Mouse (Mus musculus) adrenal gland, adult 18-20 months (tissue): ENCODE measurements around the gene Stox1. TPM values are rescaled to one million over a fixed set of nuclear protein-coding genes. Genes with fewer than 3 reads are reported as not detected.
A peak's percentile ranks its signal among the peaks of the same experiment; 100 is the strongest.
"Not testable (repeated sequence)": the region's sequence is repeated elsewhere in the genome, so short reads cannot be mapped to it uniquely, and the experiment has no call there.

ENCODE experiments used
- DNase-seq, 2 experiments: peaks; one replicate each; pipeline ENCODE4 v3.0.0; 2021 to 2022; ENCODE audit warnings: low spot score in 2 of 2
- long read RNA-seq, 2 experiments: library from polyadenylated mRNA; stranded (forward); transcript quantifications; one replicate each; pipeline ENCODE4 v2.0.0; 2021
- total RNA-seq, 2 experiments: library from RNA; stranded (reverse); gene quantifications; 1 replicate in 1 of 2; 2 replicates in 1 of 2; pipeline ENCODE4 v1.2.3; 2021

The Stox1 gene
- total RNA-seq, result 1 to 10 TPM in 1 of 2 experiments, under 1 TPM in 1; 0.54 to 1.1 TPM
- long read RNA-seq, experiment 1, partial matches to known transcripts, result 0 of 1 reads
- long read RNA-seq, experiment 1, other reads (novel, unspliced or antisense), result 1 of 1 reads
- long read RNA-seq, experiment 2, result 0 reads

GRCm38 (mm10) chr10:62725771-62726687 is at the start of gene Stox1:
TSS of gene Stox1 (minus strand) at chr10:62726128.
- peak; percentile 29 to 67 for DNase-seq

- no peak for DNase-seq
Observed at GRCm38 (mm10) chr10:62750781-62751180, 24.9 kb upstream of the Stox1 start.

GRCm38 (mm10) chr10:62739961-62740737 is 14.2 kb upstream of the Stox1 start:
- DNase-seq, result no peak

- no peak for DNase-seq
Observed at GRCm38 (mm10) chr10:62736965-62737688, 11.2 kb upstream of the Stox1 start.

- DNase-seq, result no peak
Observed at GRCm38 (mm10) chr10:62730826-62731225, 4.9 kb upstream of the Stox1 start.

GRCm38 (mm10) chr10:62724936-62725335 is 992 bp downstream of the Stox1 start:
- no peak for DNase-seq

- DNase-seq, result no peak
Observed at GRCm38 (mm10) chr10:62722701-62723100, 3.2 kb downstream of the Stox1 start.

- not testable (repeated sequence) for DNase-seq
Observed at GRCm38 (mm10) chr10:62720574-62720973, 5.4 kb downstream of the Stox1 start.

- no peak for DNase-seq
Observed at GRCm38 (mm10) chr10:62713457-62713856, 12.5 kb downstream of the Stox1 start.

- DNase-seq, result no peak
Observed at GRCm38 (mm10) chr10:62703579-62703978, 22.3 kb downstream of the Stox1 start.

- DNase-seq, result no peak
Observed at GRCm38 (mm10) chr10:62702436-62702835, 23.5 kb downstream of the Stox1 start.

GRCm38 (mm10) chr10:62692771-62693170 is 33.2 kb downstream of the Stox1 start:
- no peak for DNase-seq

- no peak for DNase-seq
Observed at GRCm38 (mm10) chr10:62692244-62692643, 33.7 kb downstream of the Stox1 start.

GRCm38 (mm10) chr10:62687032-62687674 is 38.8 kb downstream of the Stox1 start:
- no peak for DNase-seq

- DNase-seq, result peak in 1 of 2 experiments; percentile 37
Observed at GRCm38 (mm10) chr10:62683043-62683442, 42.9 kb downstream of the Stox1 start.

- DNase-seq, result no peak
Observed at GRCm38 (mm10) chr10:62679833-62680232, 46.1 kb downstream of the Stox1 start.

- no peak for DNase-seq
Observed at GRCm38 (mm10) chr10:62677329-62677728, 48.6 kb downstream of the Stox1 start.

- DNase-seq, result no peak
Observed at GRCm38 (mm10) chr10:62676196-62676595, 49.7 kb downstream of the Stox1 start.

GRCm38 (mm10) chr10:62672359-62672758 is 53.6 kb downstream of the Stox1 start:
- no peak for DNase-seq

- DNase-seq, result no peak
Observed at GRCm38 (mm10) chr10:62669245-62669644, 56.7 kb downstream of the Stox1 start.
